Mouse (Mus musculus) left cerebral cortex, postnatal 4 days (tissue): ENCODE measurements at regions not wholly inside any gene's neighbourhood (a gene's known extent, or its start where the extent isn't known, plus 50 kb on each side); places are given as distances from the start of the nearest gene placed in this dataset.

Experiments used
- DNase-seq: peaks from one replicate; pipeline ENCODE4 v3.0.0-alpha.2; 2022
- intact Hi-C: fragments of 180-260 bp; cut with DNase I; formaldehyde crosslinking; loops from one replicate; pipeline ENCODE4 v1.15.1; 2025

- peak; percentile 13 for DNase-seq
Observed at GRCm38 (mm10) chr10:109188761-109189503, 178.2 kb upstream of the Syt1 start.

DNA sequence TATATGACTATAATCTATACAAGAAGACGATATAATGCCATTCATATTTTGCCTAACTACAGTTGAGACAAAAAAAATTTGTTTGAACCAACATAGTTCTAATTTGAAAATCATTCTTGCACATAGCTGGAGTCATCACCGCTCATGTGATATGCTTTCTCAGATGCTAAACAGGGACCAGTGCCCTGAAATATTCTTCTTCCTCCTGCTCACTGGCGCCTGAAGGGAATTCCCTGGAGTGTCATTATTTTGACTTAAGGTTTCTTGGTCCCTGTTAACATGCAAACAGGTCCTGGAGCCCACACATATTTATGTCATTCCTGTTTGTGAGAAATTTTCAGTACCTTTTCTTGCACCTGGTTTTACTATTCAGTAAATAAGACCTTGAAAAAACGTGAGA, 177.5 kb upstream of the Syt1 start:
- DNase-seq: peak; percentile 4
- intact Hi-C loops: no loop called here

More at GRCm38 (mm10) chr10:109188761-109189503, 178.2 kb upstream of the Syt1 start:
- intact Hi-C loops: no loop called here

- intact Hi-C loops: no loop called here
- DNase-seq: no peak
Observed at GRCm38 (mm10) chr10:109185243-109185642, 174.5 kb upstream of the Syt1 start.

DNA sequence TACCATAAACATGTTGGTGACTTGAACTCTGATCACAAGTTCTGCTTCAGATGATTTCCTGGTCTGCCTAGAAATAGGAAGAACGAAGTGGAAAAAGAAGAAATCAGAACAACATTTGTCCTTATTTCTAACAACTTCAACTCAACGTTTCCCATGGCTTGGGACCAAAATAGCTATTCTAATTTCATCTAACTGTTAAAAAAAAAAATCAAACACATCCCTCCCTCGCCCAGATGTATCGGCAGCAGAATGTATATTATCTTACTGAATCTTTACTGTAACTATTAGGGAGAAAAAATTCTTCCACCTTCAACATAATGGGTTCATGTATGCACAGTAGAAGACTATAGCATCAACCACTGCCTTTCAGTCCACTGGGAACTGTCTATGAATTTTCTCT, 169.7 kb upstream of the Syt1 start:
- DNase-seq: no peak
- intact Hi-C loops: no loop called here

DNA sequence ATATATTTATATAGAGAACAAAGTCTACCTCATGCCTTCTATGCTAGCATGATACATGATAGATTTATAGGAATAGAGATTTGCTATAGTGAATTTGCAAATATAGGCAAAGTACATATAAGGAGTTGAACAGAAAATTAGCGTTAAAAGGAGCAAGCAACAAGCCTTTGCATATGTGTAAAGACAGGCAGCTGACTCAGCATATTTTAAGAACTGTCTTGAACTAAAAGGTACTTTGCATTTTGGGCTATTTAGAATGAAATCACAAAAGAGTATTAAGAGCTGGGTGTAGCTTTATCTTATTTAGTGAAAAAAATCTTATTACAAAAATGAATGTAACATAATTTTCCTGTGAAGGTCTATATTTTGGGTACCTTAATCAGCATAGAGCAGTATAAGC, 149.9 kb upstream of the Syt1 start:
- DNase-seq: no peak
- intact Hi-C loops: no loop called here

GRCm38 (mm10) chr10:109155768-109156167, 145.0 kb upstream of the Syt1 start:
- no peak for DNase-seq
- intact Hi-C loops: no loop called here

GRCm38 (mm10) chr10:109140421-109140938, 129.7 kb upstream of the Syt1 start:
- intact Hi-C loops: no loop called here
- no peak for DNase-seq

DNA sequence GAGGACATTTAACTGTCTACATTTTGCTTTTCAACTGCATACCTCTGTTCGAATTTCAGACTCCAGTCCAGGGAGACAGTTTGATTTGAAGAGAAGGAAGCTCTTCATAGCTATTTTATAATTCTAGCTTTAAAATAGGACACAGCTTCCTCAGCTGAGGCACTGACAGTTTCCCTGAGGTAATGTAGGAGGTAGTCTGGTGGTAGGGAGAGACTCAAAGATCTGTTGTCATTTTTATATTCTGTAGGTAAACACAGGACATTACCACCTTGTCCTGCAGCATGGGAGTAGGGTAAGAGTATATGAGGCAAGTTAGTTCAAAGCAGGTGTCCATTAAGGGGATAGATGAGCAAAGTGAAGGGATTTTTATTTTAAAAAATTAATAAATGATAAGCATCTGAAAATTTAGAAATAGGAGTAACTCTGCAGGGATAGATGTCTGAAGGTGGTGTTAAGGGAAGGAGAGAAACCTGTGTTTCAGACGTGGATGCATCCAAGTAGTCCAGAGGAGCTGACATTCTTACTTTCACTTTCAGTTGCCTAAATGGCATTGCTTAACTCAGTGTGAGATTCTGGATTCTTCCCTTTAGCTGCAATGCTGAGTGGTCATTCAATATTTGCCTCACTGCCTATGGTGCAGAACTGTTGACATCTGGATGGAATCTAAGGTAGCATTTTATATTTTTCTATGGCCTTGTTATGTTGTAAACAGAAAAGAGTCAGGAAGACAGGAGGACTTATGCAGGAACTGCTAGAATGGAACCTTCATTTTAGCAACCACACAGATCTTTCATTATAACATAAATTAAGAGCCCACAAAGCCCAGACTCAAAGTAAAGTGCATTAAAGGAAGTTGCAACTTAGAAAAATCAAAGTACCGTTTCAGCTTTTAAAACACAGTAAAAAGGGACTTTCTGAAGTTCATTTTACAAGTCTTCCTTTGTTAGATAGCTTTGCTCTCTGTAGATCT, 126.3 kb upstream of the Syt1 start:
- no peak for DNase-seq
- intact Hi-C loops: no loop called here

DNA sequence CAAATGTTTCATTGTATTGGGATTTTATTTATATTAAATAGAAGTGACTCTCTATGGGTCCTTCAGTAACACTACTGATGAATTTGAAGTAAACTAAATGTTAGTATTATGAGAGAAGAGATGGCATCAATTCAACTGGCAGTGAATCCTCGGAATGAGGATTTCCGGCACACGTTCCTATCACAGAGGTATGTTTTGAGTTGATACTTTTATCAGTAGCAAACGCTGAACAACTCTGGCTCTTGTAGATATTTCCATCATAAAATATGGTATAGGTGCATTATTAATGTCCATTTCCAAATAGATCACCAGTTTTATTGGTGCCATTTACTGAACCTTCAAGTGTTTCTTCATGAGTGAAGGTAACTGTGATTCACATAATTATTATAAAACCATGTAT, 123.7 kb upstream of the Syt1 start:
- DNase-seq: no peak
- intact Hi-C loops: no loop called here

- no peak for DNase-seq
- intact Hi-C loops: no loop called here
Observed at GRCm38 (mm10) chr10:109132091-109132573, 121.3 kb upstream of the Syt1 start.

DNA sequence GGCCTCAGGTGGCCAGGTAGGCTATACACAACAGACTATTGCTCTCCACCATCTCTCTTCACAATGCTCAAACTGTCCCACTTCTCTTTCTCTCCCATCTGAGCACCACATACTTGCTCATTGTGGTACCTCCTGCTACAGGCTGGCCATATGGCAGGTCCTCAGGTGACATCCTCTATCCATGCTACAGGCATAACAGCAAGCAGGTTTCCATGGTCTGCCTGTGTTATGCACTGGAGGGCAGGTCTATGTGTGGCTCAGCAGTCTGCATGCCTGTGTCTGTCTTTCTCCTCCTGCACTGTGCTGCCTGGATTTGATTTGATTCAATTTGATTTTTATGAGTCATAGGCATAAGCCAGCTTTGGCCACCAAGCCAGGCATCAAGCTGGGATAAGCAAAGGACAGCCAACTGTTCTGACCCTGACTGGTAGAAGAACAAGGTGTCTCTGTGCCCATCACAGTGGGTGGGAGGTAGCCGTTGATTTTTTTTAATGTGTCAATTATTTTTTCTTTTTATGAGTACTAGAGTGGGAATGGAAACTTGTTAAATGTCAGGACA, 118.8 kb upstream of the Syt1 start:
- DNase-seq: peak; percentile 71
- intact Hi-C loops: no loop called here

GRCm38 (mm10) chr10:109129068-109129467, 118.3 kb upstream of the Syt1 start:
- no peak for DNase-seq
- intact Hi-C loops: no loop called here

- DNase-seq: no peak
- intact Hi-C loops: no loop called here
Observed at GRCm38 (mm10) chr10:109126699-109127098, 115.9 kb upstream of the Syt1 start.

GRCm38 (mm10) chr10:109117143-109117542, 106.4 kb upstream of the Syt1 start:
- intact Hi-C loops: no loop called here
- DNase-seq: no peak

DNA sequence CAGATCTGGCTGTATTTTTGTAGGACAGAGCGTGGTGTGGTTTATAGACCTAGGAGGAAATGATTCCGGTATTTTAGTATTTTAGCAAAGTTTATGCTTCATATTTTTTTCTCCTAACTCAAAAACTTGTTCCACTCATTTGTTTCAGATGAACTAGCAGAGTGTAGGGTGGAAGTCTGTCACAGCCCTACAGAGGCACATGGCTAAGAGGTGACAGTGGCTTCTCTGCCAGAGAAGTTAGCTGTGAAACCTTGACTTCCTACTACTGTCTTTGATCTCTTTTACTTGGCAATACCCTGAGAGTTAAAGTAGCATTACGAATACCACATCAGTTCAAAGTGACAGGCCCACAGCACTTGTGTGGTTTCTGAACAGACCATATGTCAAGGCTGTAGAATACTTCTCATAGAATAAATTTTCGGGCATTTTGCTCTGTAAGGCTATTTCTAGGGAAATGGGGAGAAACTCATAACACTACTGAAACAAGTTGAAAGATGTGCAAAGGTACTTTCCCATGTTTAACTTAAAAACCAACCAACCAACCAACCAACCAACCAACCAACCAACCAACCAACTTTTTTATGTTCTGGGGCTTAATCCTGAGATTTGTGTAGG, 104.3 kb upstream of the Syt1 start:
- intact Hi-C loops: no loop called here
- DNase-seq: no peak

GRCm38 (mm10) chr10:109105781-109106180, 95.0 kb upstream of the Syt1 start:
- DNase-seq: no peak
- intact Hi-C loops: no loop called here

GRCm38 (mm10) chr10:109092219-109092618, 81.4 kb upstream of the Syt1 start:
- no peak for DNase-seq
- intact Hi-C loops: no loop called here

- intact Hi-C loops: no loop called here
- no peak for DNase-seq
Observed at GRCm38 (mm10) chr10:109079773-109080172, 69.0 kb upstream of the Syt1 start.

GRCm38 (mm10) chr10:109074218-109074617, 63.4 kb upstream of the Syt1 start:
- intact Hi-C loops: no loop called here
- DNase-seq: peak; percentile 60
